Mouse (Mus musculus): Measurements from ENCODE around the gene Syne2.

DNA sequence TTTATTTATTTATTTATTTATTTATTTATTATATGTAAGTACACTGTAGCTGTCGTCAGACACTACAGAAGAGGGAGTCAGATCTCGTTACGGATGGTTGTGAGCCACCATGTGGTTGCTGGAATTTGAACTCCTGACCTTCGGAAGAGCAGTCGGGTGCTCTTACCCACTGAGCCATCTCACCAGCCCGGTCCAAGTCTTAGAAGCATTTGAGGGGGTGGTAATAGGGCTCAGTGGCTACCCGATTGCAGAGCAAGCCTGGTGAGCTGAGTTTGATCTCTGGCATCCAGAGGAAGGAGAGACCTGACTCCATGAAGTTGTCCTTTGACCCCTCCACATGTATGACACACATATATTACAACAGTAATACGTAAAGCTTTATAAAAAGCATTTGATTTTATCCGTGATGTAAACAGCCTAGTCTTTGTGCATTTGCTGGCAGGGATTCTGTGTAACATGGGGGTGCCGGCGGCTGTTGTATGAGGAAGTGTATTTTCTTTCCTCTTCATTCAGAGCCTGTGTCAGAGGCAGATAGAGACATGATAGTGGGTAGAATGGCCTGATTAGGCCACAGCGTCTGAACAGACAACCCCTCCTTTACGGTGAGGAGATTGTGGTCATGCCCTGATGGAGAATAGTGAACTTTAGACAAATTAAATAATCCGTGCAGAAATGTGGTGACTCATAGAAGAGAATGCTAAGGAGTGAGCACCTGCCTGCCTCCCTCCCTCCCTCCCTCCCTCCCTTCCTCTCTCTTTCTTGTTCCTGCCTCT is 38.3 kb downstream of the Syne2 start:
- no peak for TF ChIP-seq POLR2A (IDR thresholded peaks at IDR 0.05; ENCODE audit: borderline replicate concordance, control insufficient read depth, low read depth, low read length)
- no peak for TF ChIP-seq CTCF (IDR thresholded peaks at IDR 0.05; ENCODE audit: control insufficient read depth, insufficient read depth, low read length)
